Mouse (Mus musculus) lung, adult 2 months (tissue): ENCODE measurements at regions not wholly inside any gene's neighbourhood (a gene's known extent, or its start where the extent isn't known, plus 50 kb on each side); places are given as distances from the start of the nearest gene placed in this dataset.

Experiments used
- DNase-seq: peaks from one replicate; pipeline ENCODE4 v3.0.0; 2022
- H3K4me1 ChIP-seq: fragments of 200-500 bp; 2 replicates; pipeline ENCODE4 v1.6.1; 2011; ENCODE audit warnings: low read length; ENCODE audit not compliant: control insufficient read depth, insufficient read depth
- H3K4me3 ChIP-seq: fragments of 200-500 bp; replicated peaks from 2 replicates; pipeline ENCODE3; 2011; ENCODE audit warnings: low read depth, mild to moderate bottlenecking, control low read depth, low read length; ENCODE audit errors: extremely low read depth
- CTCF ChIP-seq: fragments of 200-500 bp; IDR thresholded peaks from 2 replicates; pipeline ENCODE4 v1.5.1; 2011; ENCODE audit warnings: mild to moderate bottlenecking, low read length, control low read depth; ENCODE audit not compliant: insufficient read depth
- POLR2A ChIP-seq: fragments of 200-500 bp; IDR thresholded peaks from 2 replicates; pipeline ENCODE4 v1.6.1; 2011; ENCODE audit warnings: low read depth, mild to moderate bottlenecking, control low read depth, low read length, borderline replicate concordance; ENCODE audit errors: extremely low read depth
- WGBS: fragments of 180-500 bp; shearing (Covaris S2); methylation state at CpG from one replicate; pipeline ENCODE4 v1.1.7; 2018; 5-methylcytosine and 5-hydroxymethylcytosine counted together

- WGBS: 52% methylated on average over 7 of the region's 7 CpGs
- no peaks in the 10 kb centered on the region for H3K4me1 ChIP-seq
- no peak for DNase-seq
- TF ChIP-seq POLR2A (no peak), CTCF (no peak)
- no peak overlapping the region for H3K4me3 ChIP-seq
Measured at GRCm38 (mm10) chr15:57590597-57591219, 113.3 kb upstream of the Slc22a22 start.

GRCm38 (mm10) chr15:57589404-57590377 is 112.3 kb upstream of the Slc22a22 start:
- TF ChIP-seq POLR2A (no peak), CTCF (no peak)
- no peaks in the 10 kb centered on the region for H3K4me1 ChIP-seq
- 34% methylated on average over 10 of the region's 12 CpGs for WGBS
- H3K4me3 ChIP-seq: no peak overlapping the region
- DNase-seq: no peak

GRCm38 (mm10) chr15:57585411-57585810 is 108.0 kb upstream of the Slc22a22 start:
- no peaks in the 10 kb centered on the region for H3K4me1 ChIP-seq
- H3K4me3 ChIP-seq: no peak overlapping the region
- DNase-seq: no peak
- TF ChIP-seq CTCF: no peak
- TF ChIP-seq POLR2A: no peak
- 23% methylated on average over 1 of the region's 1 CpGs for WGBS

GRCm38 (mm10) chr15:57584498-57584897 is 107.1 kb upstream of the Slc22a22 start:
- WGBS: 86% methylated on average over 11 of the region's 11 CpGs
- no peak for TF ChIP-seq POLR2A
- no peak for TF ChIP-seq CTCF
- no peaks in the 10 kb centered on the region for H3K4me1 ChIP-seq
- no peak overlapping the region for H3K4me3 ChIP-seq
- no peak for DNase-seq

GRCm38 (mm10) chr15:57581266-57581665 is 103.8 kb upstream of the Slc22a22 start:
- TF ChIP-seq CTCF (no peak), POLR2A (no peak)
- Histone ChIP-seq H3K4me3 (no peak overlapping the region), H3K4me1 (no peaks in the 10 kb centered on the region)
- DNase-seq: no peak

GRCm38 (mm10) chr15:57578794-57579193 is 101.4 kb upstream of the Slc22a22 start:
- H3K4me3 ChIP-seq: no peak overlapping the region
- no peak for TF ChIP-seq POLR2A
- H3K4me1 ChIP-seq: no peaks in the 10 kb centered on the region
- DNase-seq: no peak
- 49% methylated on average over 2 of the region's 2 CpGs for WGBS

GRCm38 (mm10) chr15:57574080-57574618 is 96.7 kb upstream of the Slc22a22 start:
- DNase-seq: no peak
- Histone ChIP-seq H3K4me3 (no peak overlapping the region), H3K4me1 (no peaks in the 10 kb centered on the region)
- TF ChIP-seq CTCF (no peak), POLR2A (no peak)
- WGBS: 56% methylated on average over 2 of the region's 2 CpGs

- DNase-seq: no peak
- no peak overlapping the region for H3K4me3 ChIP-seq
- WGBS: 53% methylated on average over 3 of the region's 3 CpGs
- no peak for TF ChIP-seq POLR2A
- TF ChIP-seq CTCF: no peak
- no peaks in the 10 kb centered on the region for H3K4me1 ChIP-seq
Measured at GRCm38 (mm10) chr15:57572460-57572859, 95.0 kb upstream of the Slc22a22 start.

- TF ChIP-seq CTCF: no peak
- H3K4me3 ChIP-seq: no peak overlapping the region
- DNase-seq: no peak
- WGBS: 69% methylated on average over 5 of the region's 5 CpGs
- H3K4me1 ChIP-seq: no peaks in the 10 kb centered on the region
Measured at GRCm38 (mm10) chr15:57568006-57568630, 90.7 kb upstream of the Slc22a22 start.
